Mouse (Mus musculus) hindbrain, embryonic 10.5 days (tissue): ENCODE data around the gene Igtp. TPM values are rescaled to one million over a fixed set of nuclear protein-coding genes. Genes with fewer than 3 reads are reported as not detected.
A peak's percentile ranks its signal among the peaks of the same experiment; 100 is the strongest.
"Not testable (repeated sequence)": the region's sequence is repeated elsewhere in the genome, so short reads cannot be mapped to it uniquely, and the experiment has no call there.

ENCODE experiments used
- DNase-seq: peaks from one replicate; pipeline ENCODE4 v3.0.0-alpha.2; 2017; ENCODE audit warnings: low spot score
- H3K27ac ChIP-seq: fragments of 300-500 bp; sonication (generic); 2 replicates; pipeline ENCODE4 v1.5.1; 2016; ENCODE audit warnings: mild to moderate bottlenecking, moderate library complexity
- H3K27me3 ChIP-seq: fragments of 300-500 bp; sonication (generic); 2 replicates; pipeline ENCODE4 v1.6.1; 2016; ENCODE audit warnings: mild to moderate bottlenecking; ENCODE audit not compliant: poor library complexity, insufficient read depth, severe bottlenecking
- H3K36me3 ChIP-seq: fragments of 300-500 bp; sonication (generic); 2 replicates; pipeline ENCODE4 v1.6.1; 2016; ENCODE audit warnings: mild to moderate bottlenecking, moderate library complexity
- H3K4me1 ChIP-seq: fragments of 300-500 bp; sonication (generic); replicated peaks from 2 replicates; pipeline ENCODE4 v1.6.1; 2016; ENCODE audit warnings: mild to moderate bottlenecking
- H3K4me3 ChIP-seq: fragments of 300-500 bp; sonication (generic); 2 replicates; pipeline ENCODE4 v1.5.1; 2016; ENCODE audit warnings: mild to moderate bottlenecking, moderate library complexity
- H3K9me3 ChIP-seq: fragments of 300-500 bp; sonication (generic); 2 replicates; pipeline ENCODE4 v1.6.1; 2016; ENCODE audit warnings: mild to moderate bottlenecking, moderate library complexity
- WGBS: fragments of 180-500 bp; shearing (Covaris S2); methylation state at CpG from one replicate; pipeline ENCODE4 v1.1.7; 2016; 5-methylcytosine and 5-hydroxymethylcytosine counted together
- polyA plus RNA-seq: library from polyadenylated mRNA; unstranded; fragments of >200 nt; fragmentation: Nextera tagmentation; extraction: Ambion mirVana; gene quantifications from 2 replicates; pipeline ENCODE4 v1.2.1, GENCODE M21; 2016

Igtp gene
- polyA plus RNA-seq, 1 experiment from 2014 or later, result 2.5 TPM

- no peaks in the 10 kb centered on the region for H3K36me3 ChIP-seq
- peaks cover 3% of the 10 kb centered on the region; the same call in 1 of the 2 replicates for H3K4me1 ChIP-seq
- H3K4me3 ChIP-seq, result no peak overlapping the region
- no peak overlapping the region for H3K27ac ChIP-seq
- no peak for DNase-seq
- no peaks in the 10 kb centered on the region for H3K27me3 ChIP-seq
- 92% methylated on average over 6 of the region's 6 CpGs for WGBS
- no peaks in the 10 kb centered on the region for H3K9me3 ChIP-seq
Measured at GRCm38 (mm10) chr11:58216823-58217222, 17.5 kb downstream of the Igtp start.

GRCm38 (mm10) chr11:58223751-58224150 is 24.4 kb downstream of the Igtp start:
- WGBS, result 45% methylated on average over 4 of the region's 4 CpGs
- Histone ChIP-seq H3K27me3 (no peaks in the 10 kb centered on the region), H3K4me3 (no peak overlapping the region), H3K9me3 (no peaks in the 10 kb centered on the region), H3K36me3 (no peaks in the 10 kb centered on the region), H3K27ac (no peak overlapping the region), H3K4me1 (0 out of 2 replicates have a peak, but pooled peaks cover 12% of the 10 kb centered on the region)
- DNase-seq, result no peak

DNA sequence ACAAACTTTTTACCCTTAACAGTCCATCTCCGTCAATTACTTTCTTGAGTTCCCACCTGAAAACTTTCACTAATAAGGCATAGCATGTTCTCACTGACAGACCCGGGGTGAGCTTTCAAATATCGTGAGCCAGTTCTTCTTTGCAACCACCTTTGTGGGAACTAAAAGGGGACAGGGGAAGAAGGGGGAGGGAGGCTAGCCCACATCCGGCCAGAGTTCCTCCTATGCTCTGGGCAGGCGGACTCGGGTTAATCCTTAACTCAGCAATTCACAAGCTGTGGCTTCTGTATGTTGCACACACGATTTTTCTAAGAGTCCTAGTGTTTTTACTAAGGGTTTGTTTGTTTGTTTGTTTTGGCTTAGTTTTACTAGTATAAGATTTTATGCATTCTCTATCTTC is 25.0 kb downstream of the Igtp start:
- no peaks in the 10 kb centered on the region for H3K9me3 ChIP-seq
- WGBS, result 68% methylated on average over 7 of the region's 7 CpGs
- H3K4me3 ChIP-seq, result no peak overlapping the region
- no peaks in the 10 kb centered on the region for H3K36me3 ChIP-seq
- no peak for DNase-seq
- no peak overlapping the region for H3K27ac ChIP-seq
- no peaks in the 10 kb centered on the region for H3K27me3 ChIP-seq
- H3K4me1 ChIP-seq, result 0 out of 2 replicates have a peak, but pooled peaks cover 12% of the 10 kb centered on the region

GRCm38 (mm10) chr11:58224872-58225271 is 25.5 kb downstream of the Igtp start:
- DNase-seq, H3K9me3 ChIP-seq, H3K4me3 ChIP-seq, H3K27ac ChIP-seq, H3K36me3 ChIP-seq, H3K27me3 ChIP-seq: not testable (repeated sequence)
- WGBS, result 76% methylated on average over 2 of the region's 2 CpGs
- H3K4me1 ChIP-seq, result 0 out of 2 replicates have a peak, but pooled peaks cover 12% of the 10 kb centered on the region

DNA sequence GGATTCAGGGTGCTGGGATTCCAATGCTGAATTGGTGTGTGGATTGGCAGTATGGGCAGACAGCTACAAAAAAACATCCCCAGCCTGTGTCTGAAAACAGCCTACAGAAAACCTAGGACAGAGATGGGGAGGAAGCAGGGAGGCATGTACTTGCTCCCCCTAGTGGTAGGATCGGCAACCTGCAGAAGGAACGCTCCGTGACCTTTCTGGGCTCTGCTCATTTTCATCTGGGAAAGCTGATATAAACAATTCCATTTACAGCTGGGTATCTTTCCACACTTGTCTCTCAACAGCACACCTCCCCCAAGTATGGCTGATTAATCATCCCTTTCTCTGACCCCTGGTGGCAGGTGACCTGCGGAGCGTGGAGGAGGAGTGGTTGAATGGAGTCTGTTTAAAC is 26.3 kb downstream of the Igtp start:
- Histone ChIP-seq H3K27ac (no peak overlapping the region), H3K4me1 (0 out of 2 replicates have a peak, but pooled peaks cover 15% of the 10 kb centered on the region), H3K9me3 (no peaks in the 10 kb centered on the region), H3K36me3 (no peaks in the 10 kb centered on the region), H3K4me3 (no peak overlapping the region), H3K27me3 (no peaks in the 10 kb centered on the region)
- 10% methylated on average over 5 of the region's 5 CpGs for WGBS
- peak; percentile 75 for DNase-seq

DNA sequence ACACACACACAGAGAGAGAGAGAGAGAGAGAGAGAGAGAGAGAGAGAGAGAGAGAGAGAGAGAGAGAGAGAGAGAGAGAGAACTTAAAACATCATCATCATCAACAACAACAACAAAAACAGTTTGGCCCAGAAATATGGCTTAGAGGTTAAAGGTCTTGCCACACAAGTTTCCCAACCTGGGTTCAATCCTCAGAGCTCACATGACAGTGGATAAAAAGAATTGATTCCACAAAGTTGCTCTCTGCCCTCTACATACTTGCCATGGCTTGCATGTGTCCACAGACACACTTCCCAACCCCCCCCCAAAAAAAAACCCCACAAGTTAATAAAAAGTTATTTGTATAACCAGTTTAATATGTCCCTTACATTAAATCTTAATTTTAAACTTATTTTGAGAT is 27.1 kb downstream of the Igtp start:
- H3K4me1 ChIP-seq, result 0 out of 2 replicates have a peak, but pooled peaks cover 15% of the 10 kb centered on the region
- no peak for DNase-seq
- H3K27me3 ChIP-seq, result no peaks in the 10 kb centered on the region

GRCm38 (mm10) chr11:58228021-58228420 is 28.7 kb downstream of the Igtp start:
- not testable (repeated sequence) for H3K36me3 ChIP-seq, H3K9me3 ChIP-seq, H3K4me3 ChIP-seq, DNase-seq, H3K27me3 ChIP-seq, H3K27ac ChIP-seq
- 0 out of 2 replicates have a peak, but pooled peaks cover 15% of the 10 kb centered on the region for H3K4me1 ChIP-seq
- WGBS, result 94% methylated on average over 2 of the region's 2 CpGs

More for the DNA sequence above, 27.1 kb downstream of the Igtp start:
- Histone ChIP-seq H3K9me3 (no peaks in the 10 kb centered on the region), H3K27ac (no peak overlapping the region), H3K36me3 (no peaks in the 10 kb centered on the region), H3K4me3 (no peak overlapping the region)

DNA sequence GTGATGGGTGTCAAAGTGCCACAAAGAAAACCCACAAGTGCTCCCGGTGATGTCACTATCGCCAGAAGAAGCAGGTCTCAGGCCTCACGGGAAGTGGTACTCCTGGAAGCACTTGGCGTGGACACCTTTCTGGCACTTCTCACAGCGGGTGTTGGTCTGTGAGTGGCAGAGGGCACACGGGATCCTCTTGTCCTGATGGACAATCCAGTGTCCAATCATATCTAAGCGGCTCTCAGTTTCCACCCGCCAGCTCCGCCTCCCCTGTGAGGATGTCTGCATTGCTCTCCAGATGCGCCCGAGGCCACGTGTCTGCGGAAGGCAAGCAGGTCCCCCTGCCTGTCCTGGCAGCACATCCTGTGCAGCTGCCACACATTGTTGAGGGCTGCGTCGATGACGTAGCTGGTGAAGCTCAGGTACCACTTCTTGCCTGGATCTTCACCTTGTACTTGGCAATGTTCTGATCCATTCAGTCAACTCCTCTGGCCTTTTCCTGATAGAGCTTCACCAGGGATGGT is 31.1 kb downstream of the Igtp start:
- H3K36me3 ChIP-seq, result no peaks in the 10 kb centered on the region
- H3K4me3 ChIP-seq, result no peak overlapping the region
- no peak for DNase-seq
- H3K27me3 ChIP-seq, result no peaks in the 10 kb centered on the region; the same call in 1 of the 2 replicates
- 64% methylated on average over 16 of the region's 16 CpGs for WGBS
- H3K27ac ChIP-seq, result no peak overlapping the region
- H3K9me3 ChIP-seq, result no peaks in the 10 kb centered on the region
- H3K4me1 ChIP-seq, result 0 out of 2 replicates have a peak, but pooled peaks cover 5% of the 10 kb centered on the region

GRCm38 (mm10) chr11:58231156-58231555 is 31.8 kb downstream of the Igtp start:
- Histone ChIP-seq H3K27ac (no peak overlapping the region), H3K27me3 (no peaks in the 10 kb centered on the region; the same call in 1 of the 2 replicates), H3K4me3 (no peak overlapping the region), H3K4me1 (0 out of 2 replicates have a peak, but pooled peaks cover 3% of the 10 kb centered on the region), H3K36me3 (no peaks in the 10 kb centered on the region), H3K9me3 (no peaks in the 10 kb centered on the region)
- WGBS, result 90% methylated on average over 8 of the region's 8 CpGs
- DNase-seq, result no peak

DNA sequence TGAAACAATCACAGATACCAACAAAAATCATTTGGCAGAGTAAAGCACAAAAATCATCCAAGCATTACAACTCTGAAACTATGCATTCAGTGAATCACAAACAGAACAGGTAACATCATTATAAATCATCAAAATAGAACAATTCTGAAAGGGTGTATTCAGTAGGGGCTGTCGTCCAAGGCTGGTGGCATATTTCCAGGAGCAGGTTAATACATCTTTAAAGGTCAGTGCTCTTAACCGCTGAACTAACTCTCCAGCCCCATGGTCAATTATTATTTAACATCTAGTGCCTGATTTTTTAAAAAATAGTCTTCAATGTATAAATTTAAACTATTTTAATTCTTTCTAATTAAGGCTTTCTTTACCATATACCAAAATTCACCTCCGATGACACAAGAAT is 35.2 kb downstream of the Igtp start:
- not testable (repeated sequence) for H3K36me3 ChIP-seq, H3K27ac ChIP-seq, DNase-seq, H3K4me3 ChIP-seq, H3K27me3 ChIP-seq, H3K9me3 ChIP-seq
- peaks cover 11% of the 10 kb centered on the region for H3K4me1 ChIP-seq
- WGBS, result 89% methylated on average over 3 of the region's 3 CpGs

GRCm38 (mm10) chr11:58235152-58235551 is 35.8 kb downstream of the Igtp start:
- Histone ChIP-seq H3K27ac (no peak overlapping the region), H3K27me3 (no peaks in the 10 kb centered on the region; the same call in 1 of the 2 replicates), H3K4me3 (no peak overlapping the region), H3K4me1 (peaks cover 12% of the 10 kb centered on the region), H3K9me3 (no peaks in the 10 kb centered on the region), H3K36me3 (no peaks in the 10 kb centered on the region)
- peak; percentile 49 for DNase-seq
- 12% methylated on average over 6 of the region's 6 CpGs for WGBS

- WGBS, result 2% methylated on average over 37 of the region's 37 CpGs
- Histone ChIP-seq H3K36me3 (no peaks in the 10 kb centered on the region), H3K4me1 (peaks cover 9% of the 10 kb centered on the region), H3K27ac (peak overlapping the region; percentile 60), H3K9me3 (no peaks in the 10 kb centered on the region), H3K4me3 (peak overlapping the region; percentile 52), H3K27me3 (no peaks in the 10 kb centered on the region)
- DNase-seq, result peak; percentile 83
Measured at GRCm38 (mm10) chr11:58238840-58239791, 39.8 kb downstream of the Igtp start.

- no peak for DNase-seq
- Histone ChIP-seq H3K36me3 (no peaks in the 10 kb centered on the region), H3K9me3 (no peaks in the 10 kb centered on the region), H3K27me3 (no peaks in the 10 kb centered on the region), H3K4me1 (no peaks in the 10 kb centered on the region), H3K27ac (no peak overlapping the region), H3K4me3 (no peak overlapping the region)
- 65% methylated on average over 4 of the region's 4 CpGs for WGBS
Measured at GRCm38 (mm10) chr11:58247294-58247693, 47.9 kb downstream of the Igtp start.
